Mouse (Mus musculus) CD8-positive naive resting alpha-beta T cell, adult 2 months (primary cell): ENCODE results near the gene Nt5e.

ENCODE experiments used
- DNase-seq, 2 experiments: peaks; one replicate each; pipeline ENCODE4 v3.0.0; 2022; ENCODE audit warnings: low read depth in 2 of 2, low spot score in 2 of 2

The Nt5e gene

DNA sequence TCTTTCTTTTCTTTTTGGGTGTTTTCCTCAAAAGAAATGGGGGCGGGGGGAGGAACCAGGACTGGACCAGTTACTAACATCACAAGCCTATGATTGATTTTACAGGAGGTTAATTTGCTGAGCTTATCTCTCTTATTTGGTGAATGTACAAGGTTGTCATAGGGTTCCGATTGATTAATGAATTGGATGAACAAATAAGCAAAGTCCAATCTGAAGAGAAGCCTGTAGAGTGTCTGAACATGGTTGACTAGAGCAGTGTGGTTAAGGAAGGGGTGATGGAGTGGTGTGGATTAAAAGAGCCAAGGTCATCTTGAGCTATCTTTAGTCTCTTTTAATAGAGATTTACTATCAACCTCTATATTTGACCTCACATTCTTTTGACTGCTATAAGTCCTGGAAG lies 17.4 kb downstream of the Nt5e start:
- DNase-seq, result no peak

DNA sequence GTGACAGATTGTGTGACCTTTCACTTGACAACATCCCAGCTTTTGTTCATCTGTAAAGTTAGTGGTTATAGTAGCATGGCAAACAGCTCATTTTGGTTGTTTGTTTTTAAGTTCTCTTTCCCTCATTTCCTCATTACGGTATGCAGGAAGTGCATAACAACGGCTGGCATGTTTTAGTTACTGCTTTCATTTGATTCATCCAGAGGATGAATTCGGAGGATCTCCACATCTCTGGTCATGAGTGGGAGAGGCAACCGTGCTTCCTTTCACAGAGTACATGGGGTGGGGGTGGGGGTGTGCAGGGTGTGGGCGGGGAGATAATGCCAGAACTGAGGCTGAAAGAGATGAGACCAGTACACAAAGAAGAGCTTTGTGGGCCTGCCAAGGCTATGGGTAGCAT lies 19.9 kb downstream of the Nt5e start:
- DNase-seq, result no peak

GRCm38 (mm10) chr9:88348623-88349022 lies 21.6 kb downstream of the Nt5e start:
- no peak for DNase-seq

DNA sequence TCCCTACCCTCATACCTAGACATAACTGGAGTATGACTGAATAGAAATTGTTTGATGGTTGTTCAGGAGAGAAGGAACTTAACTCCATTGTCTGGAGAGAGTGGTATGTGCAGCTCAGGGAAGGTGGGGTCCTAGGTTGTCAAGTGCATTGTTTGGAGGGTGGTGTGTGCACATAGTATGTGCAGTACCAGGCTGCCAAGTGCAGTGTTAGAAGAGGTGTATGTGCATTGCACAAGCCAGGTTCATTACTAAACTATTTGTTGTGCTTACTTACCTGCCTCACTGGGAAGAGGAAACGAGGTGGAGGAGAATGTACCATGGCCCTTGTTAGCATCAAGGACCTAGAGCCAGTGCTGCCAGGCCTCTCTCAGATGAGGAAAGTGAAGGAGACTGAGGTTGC lies 23.3 kb downstream of the Nt5e start:
- no peak for DNase-seq

DNA sequence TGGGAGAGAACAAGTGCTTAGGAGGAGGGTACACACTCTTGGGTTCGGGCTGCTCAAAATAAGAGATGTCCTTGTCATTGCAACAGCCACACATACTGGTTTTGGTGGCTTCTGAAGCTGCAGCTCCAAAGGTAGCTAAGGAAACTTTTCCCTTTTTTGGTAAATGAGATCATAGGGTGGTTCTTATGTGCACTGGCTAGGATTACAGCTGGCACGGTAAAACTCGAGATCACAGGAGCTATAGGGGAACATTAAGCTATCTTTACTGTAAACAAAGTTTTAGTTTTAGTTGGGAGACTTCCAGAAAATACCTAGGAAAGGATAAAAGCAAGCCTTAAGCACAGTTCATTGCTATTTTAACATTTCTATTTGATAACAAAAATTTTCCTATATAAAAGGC lies 24.2 kb downstream of the Nt5e start:
- no peak for DNase-seq

- DNase-seq, result no peak
Measured at GRCm38 (mm10) chr9:88352741-88353140, 25.7 kb downstream of the Nt5e start.

GRCm38 (mm10) chr9:88353459-88353858 lies 26.5 kb downstream of the Nt5e start:
- DNase-seq, result no peak

- DNase-seq, result peak; percentile 34 to 66
Measured at GRCm38 (mm10) chr9:88357173-88357572, 30.2 kb downstream of the Nt5e start.

- DNase-seq, result no peak
Measured at GRCm38 (mm10) chr9:88359140-88359539, 32.1 kb downstream of the Nt5e start.

DNA sequence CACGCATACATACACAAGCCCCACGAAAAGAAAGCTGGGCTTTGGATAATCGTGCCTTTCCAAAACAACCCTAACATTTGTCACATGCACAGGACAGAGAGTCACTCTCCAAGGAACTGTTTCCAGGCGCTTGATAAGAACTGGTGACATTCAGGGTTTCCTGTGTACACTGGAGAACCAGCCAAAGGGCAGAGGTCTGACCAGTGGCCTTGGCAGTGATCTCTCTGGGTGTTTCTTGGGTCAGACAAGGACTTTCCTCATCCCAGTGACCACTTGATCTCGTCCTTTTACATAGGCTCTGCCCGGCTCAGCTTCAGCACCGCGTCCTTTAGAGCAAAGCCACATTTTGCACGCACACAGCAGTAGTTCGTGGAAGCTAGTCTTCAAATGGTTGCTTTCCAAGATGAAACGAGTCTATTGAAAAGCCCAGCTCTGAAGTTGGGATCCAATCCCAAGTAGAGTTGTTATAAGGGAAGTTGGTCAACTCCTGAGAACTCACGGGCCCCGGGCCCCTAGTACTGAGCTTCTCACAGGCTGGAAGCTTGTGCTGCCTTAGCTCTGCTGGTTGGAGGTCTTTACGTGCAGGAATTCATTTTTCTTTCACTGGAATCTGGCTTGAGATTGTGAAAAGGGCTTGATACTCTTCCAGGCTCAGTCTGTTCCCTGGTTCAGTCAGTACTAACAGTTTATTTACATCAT lies 34.4 kb downstream of the Nt5e start:
- DNase-seq, result no peak

DNA sequence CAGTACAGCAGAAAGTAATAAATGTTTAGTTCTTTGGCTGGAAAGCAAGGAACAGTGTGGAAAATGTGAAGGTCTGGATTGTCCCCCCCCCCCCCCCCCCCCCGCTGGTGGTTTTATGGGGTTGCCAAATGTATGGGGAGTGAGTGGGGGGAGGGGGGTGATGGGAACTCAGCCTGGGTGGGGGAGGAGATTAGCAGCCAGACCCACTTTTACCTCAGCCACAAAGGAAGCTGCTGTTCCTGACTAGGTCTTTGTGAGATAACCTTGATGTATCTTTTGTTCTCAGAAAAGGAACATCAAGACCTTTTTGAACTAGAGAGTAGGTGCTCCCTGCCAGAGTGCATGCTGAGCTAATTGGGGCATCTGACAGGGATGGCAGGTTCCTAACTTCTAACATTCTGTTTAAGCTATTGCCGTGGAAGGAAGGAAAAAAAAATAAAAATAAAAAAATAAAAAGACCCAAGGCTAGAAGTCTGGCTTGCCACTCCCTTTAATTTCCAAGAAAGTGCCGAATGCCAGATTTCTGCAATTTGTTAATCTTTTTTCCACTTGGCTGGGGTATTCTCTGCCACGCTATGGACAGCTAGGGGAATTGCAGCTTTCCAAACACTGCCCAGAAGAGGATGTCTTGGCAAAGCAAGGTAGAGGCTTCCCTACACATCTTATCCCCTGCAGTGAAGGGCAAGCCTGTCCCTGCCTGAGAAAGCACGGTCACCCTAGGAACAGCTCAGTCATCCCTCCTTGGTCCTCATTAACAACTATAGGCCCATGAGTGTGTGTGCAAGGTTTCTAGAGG lies 35.3 kb downstream of the Nt5e start:
- DNase-seq, result no peak

DNA sequence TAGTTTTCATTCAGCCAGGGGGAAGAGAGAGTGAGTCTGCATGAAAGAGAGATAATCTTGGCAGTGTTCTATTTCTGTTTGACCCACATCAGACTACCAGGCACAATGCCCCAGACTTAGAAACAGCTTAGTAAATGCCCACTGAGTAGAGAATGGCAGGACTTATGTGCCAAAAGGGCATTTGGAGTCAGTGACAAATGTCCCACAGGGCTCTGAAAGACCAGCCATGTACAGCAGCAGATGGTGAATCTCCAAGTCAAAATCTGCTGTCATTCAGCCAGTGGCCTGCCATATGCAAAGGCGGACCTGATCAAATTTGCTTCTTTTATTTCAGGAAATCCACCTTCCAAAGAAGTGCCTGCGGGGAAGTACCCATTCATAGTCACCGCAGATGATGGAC lies 36.1 kb downstream of the Nt5e start:
- no peak for DNase-seq

DNA sequence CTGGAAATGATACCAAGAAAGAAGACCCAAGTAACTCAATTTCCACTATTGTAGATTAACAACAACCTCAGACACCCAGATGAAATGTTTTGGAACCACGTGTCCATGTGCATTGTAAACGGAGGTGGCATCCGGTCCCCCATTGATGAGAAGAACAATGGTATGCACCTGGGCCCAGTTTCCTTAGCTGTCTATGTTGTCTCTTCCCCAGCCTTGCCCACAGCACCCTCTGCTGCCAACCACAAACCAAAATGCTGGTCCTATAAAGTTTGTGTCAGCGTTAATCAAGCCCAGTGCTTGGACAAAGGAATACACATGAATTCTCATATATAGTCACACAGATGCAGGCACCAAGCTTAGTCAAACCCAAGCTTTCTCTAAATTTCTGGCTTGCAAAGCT lies 39.3 kb downstream of the Nt5e start:
- DNase-seq, result peak; percentile 19 to 37

DNA sequence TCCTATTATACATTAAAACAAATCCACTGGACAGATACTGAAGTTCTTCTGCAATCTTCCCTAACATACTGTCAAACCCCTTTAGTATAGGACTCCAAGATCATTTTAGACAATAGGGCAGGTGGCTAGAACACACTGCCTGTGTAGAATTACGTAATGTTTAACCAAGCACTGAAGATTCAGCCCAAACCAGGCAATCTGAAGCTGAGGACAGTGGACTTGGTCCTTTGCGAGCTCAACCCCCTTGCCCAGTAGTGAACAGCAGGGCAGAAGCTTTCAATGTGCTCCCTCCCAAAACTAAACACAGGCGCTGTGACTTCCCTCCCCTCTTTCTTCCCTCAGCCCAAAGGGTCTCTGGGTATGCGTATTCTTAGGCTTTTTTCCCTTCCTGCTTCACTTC lies 39.8 kb downstream of the Nt5e start:
- DNase-seq, result no peak

- no peak for DNase-seq
Measured at GRCm38 (mm10) chr9:88367322-88367721, 40.3 kb downstream of the Nt5e start.

GRCm38 (mm10) chr9:88367751-88368150 lies 40.8 kb downstream of the Nt5e start:
- DNase-seq, result no peak

DNA sequence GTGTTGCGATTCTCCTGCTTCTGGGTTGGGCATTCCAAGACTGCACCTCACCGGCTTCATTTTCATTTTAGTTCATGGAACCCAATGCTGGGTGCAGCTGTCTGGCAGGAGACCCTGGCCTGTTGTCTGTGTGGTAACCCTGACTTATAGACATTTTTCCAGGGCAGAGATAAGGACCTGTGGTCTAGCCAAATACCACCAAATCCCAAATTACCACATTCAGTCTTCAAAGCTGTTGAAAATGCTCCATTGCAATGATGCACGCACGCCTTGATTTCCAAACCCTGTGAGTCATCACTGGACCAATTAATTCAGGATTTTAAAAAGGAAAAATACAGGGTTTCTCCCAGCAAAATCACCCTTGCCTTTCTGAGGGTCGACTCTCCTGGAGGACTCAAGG lies 41.5 kb downstream of the Nt5e start:
- no peak for DNase-seq

DNA sequence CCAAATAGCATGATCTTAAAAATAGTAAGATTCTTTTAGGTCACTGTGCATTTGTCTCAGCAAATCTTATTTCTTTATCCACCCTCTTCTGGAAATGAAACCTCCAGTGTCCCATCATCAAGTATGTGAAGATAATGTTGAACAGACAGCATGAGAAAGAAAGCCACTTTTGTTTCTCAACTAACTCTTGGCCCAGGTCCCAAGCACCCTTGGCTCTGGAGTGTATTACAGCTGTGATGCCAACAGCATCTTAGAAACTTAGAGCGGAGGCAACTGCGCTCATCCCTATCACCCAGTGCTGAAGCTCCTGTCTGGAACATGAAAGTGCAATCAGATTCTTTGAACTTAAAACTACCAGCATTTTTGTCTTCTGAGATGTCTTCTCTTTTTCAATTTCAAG lies 42.7 kb downstream of the Nt5e start:
- DNase-seq, result no peak

DNA sequence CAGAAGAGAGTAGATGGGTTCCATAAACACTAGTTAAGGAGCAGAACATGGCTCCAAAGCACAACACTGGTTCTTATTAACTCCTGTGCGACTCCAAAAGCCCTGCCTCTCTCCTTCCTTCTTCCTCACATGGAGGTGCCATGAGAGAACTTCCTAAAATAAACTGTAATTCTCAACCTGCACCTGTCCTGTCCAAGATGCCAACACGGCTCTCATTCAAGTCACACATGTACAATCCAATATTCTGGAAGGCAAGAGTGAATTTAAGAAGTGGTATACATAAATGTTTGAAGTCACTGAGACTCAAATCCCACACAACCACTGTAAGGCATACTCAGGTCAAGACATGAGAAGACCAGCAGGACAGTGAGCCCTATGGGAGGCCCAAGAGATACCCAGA lies 44.2 kb downstream of the Nt5e start:
- no peak for DNase-seq

DNA sequence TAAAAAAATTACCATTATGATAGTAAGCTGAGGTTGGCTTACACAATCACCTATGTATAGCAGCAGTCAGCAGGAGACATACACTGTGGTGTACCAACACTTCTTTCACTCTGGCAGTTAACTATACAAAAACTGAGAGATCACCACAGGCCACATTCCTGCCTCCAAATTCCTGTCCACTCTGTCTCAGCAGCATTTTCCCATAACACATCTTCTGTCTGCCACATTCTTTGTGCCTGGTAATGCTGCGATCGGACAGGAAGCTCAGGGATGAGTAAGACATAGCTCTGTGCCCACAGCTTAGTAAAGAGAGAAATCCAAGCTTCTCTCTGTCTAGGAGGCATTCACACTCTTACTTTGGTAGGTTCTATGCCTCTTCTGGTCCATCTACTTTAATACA lies 46.0 kb downstream of the Nt5e start:
- no peak for DNase-seq

GRCm38 (mm10) chr9:88377483-88377882 lies 50.5 kb downstream of the Nt5e start:
- no peak for DNase-seq

DNA sequence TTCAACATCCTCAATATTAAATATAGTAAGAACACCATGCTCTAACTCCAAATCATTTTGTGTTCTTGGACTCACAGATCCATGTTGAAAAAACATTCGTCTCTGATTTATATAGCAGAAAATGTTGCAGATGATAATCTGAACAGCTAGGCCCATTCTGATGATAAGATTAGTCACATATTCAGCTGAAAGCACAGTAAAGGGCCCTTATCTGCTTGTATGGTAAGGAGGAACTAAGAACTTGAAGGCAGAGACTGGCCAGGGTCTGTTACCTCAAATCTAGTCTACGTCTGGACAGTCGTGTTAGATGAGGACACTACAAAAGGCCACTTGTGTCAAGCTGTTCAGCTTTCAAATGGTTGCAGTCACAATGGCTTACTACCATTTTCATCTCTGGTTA lies 52.1 kb downstream of the Nt5e start:
- DNase-seq, result no peak

- peak; percentile 58 to 60 for DNase-seq
Measured at GRCm38 (mm10) chr9:88380076-88380475, 53.1 kb downstream of the Nt5e start.
